Mouse (Mus musculus): ENCODE results near the gene Fam161b.

DNA sequence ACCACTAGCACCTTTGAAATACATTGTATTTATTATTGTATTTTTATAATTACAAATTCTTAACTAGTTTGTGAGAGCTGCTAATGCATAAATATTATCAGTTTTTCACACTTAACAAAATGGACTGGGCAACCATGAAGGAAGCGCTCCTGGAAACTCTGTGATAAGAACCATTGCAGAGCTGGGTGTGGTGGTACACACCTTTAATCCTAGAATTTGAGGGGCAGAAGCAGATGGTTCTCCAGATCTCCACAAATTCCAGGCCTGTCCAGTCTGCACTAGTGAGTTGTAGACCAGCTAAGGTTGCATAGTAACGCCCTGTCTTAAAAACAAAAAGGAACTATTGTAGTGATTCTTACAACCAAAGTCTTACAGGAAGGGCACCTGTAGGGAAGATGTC is 62.4 kb downstream of the Fam161b start:
- no peak for TF ChIP-seq POLR2A (IDR thresholded peaks at IDR 0.05; ENCODE audit: insufficient read depth, low read depth, low read length)
- no peak for TF ChIP-seq EP300 (IDR thresholded peaks at IDR 0.05; ENCODE audit: insufficient read depth, low read depth, low read length)
